Mouse (Mus musculus) heart, adult 11 months (tissue): Measurements from ENCODE around the gene Cyp19a1.

Experiments used
- DNase-seq: peaks from one replicate; pipeline ENCODE4 v3.0.0; 2022

Gene Cyp19a1

GRCm38 (mm10) chr9:54168425-54168824 is 99.5 kb downstream of the Cyp19a1 start:
- peak; percentile 86 for DNase-seq

GRCm38 (mm10) chr9:54163117-54163516 is 104.8 kb downstream of the Cyp19a1 start:
- DNase-seq: no peak

GRCm38 (mm10) chr9:54153679-54154078 is 114.2 kb downstream of the Cyp19a1 start:
- DNase-seq: no peak

GRCm38 (mm10) chr9:54139191-54139590 is 128.7 kb downstream of the Cyp19a1 start:
- no peak for DNase-seq
